Mouse (Mus musculus) hindbrain, postnatal 0 days (tissue): ENCODE data around the gene Stra6. TPM values are rescaled to one million over a fixed set of nuclear protein-coding genes. Genes with fewer than 3 reads are reported as not detected.

Source experiments
- ATAC-seq: fragments of 200-750 bp; cut with Nextera tagmentation; 2 replicates; pipeline ENCODE4 v1.8.0; 2017; ENCODE audit warnings: mild to moderate bottlenecking, moderate TSS enrichment, moderate library complexity
- DNase-seq: peaks from one replicate; pipeline ENCODE4 v3.0.0-alpha.2; 2015; ENCODE audit warnings: low spot score
- H3K27ac ChIP-seq: fragments of 300-500 bp; sonication (generic); 2 replicates; pipeline ENCODE4 v1.5.1; 2014; ENCODE audit warnings: mild to moderate bottlenecking
- H3K27me3 ChIP-seq: fragments of 300-500 bp; sonication (generic); 2 replicates; pipeline ENCODE4 v1.6.1; 2014; ENCODE audit warnings: low read length, mixed read lengths; ENCODE audit not compliant: insufficient read depth
- H3K36me3 ChIP-seq: fragments of 300-500 bp; sonication (generic); 2 replicates; pipeline ENCODE4 v1.6.1; 2014; ENCODE audit warnings: low read length, mixed read lengths; ENCODE audit not compliant: insufficient read depth
- H3K4me1 ChIP-seq: fragments of 300-500 bp; sonication (generic); 2 replicates; pipeline ENCODE4 v1.6.1; 2014; ENCODE audit warnings: antibody characterized with exemption, low read length, mixed read lengths; ENCODE audit not compliant: insufficient read depth
- H3K4me2 ChIP-seq: fragments of 300-500 bp; sonication (generic); 2 replicates; pipeline ENCODE4 v1.6.1; 2014; ENCODE audit warnings: low read depth, mild to moderate bottlenecking, low read length, moderate library complexity, mixed read lengths
- H3K4me3 ChIP-seq: fragments of 300-500 bp; sonication (generic); 2 replicates; pipeline ENCODE4 v1.5.1; 2014; ENCODE audit warnings: low read length
- H3K9ac ChIP-seq: fragments of 300-500 bp; sonication (generic); replicated peaks from 2 replicates; pipeline ENCODE4 v1.6.1; 2014; ENCODE audit warnings: mild to moderate bottlenecking, low read length, moderate library complexity, mixed read lengths
- H3K9me3 ChIP-seq: fragments of 300-500 bp; sonication (generic); 2 replicates; pipeline ENCODE4 v1.6.1; 2016; ENCODE audit warnings: low read length, mixed read lengths
- CTCF ChIP-seq: IDR thresholded peaks from 2 replicates; pipeline ENCODE4 v1.5.1; 2016; ENCODE audit warnings: antibody characterized with exemption, control low read depth, low read depth
- WGBS: fragments of 180-500 bp; shearing (Covaris S2); extraction: QIAGEN DNeasy Blood & Tissue Kit; methylation state at CpG from one replicate; pipeline ENCODE4 v1.1.7; 2014; 5-methylcytosine and 5-hydroxymethylcytosine counted together
- polyA plus RNA-seq: library from polyadenylated mRNA; unstranded; fragments of >200 nt; fragmentation: Nextera tagmentation; extraction: Ambion mirVana; gene quantifications from 2 replicates; pipeline ENCODE4 v1.2.1, GENCODE M21; 2015
- total RNA-seq: library from RNA; depleted of rRNA; stranded (reverse); fragments of >200 nt; gene quantifications from 2 replicates; pipeline ENCODE4 v1.2.3, GENCODE M21; 2014; rRNA removed

The Stra6 gene
- total and polyA plus RNA-seq, 2 experiments from 2014 or later: 7.5 to 19.2 TPM

DNA sequence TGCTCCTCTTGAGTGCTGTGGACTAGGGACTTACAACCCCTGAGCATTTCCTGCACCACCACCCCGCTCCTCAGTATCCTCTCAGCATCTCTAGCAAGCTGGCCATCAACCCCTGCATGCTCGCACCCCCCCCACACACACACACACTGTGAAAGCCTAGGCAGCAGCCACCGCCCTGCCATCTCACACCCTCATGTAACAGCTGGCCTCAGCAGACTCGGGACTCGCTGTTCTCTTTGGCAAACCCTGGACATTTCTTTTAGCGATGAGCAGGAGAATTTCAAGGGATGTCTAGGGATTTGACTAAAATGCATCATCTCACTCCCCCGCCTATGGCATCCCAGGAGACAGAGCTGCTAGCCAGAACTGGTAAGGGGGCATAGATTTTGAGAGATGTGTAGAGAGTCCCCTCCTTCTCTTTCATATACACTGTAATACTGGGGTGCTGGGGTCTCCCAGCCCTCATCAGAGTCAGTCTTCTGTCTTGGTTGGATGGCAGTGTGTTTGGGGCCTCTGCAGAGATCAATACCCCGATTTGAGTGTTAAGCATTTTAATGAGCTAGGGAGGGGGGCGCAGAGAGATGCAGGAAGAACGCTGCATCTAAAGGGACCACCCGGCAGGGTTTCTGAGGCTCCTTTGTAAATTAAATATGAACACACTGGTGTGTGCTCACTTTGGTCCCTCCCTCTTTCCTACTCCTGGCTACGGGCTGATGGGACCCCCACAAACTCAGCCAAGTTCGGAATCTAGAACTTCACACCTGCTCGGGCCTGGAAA, 139.3 kb downstream of the Stra6 start:
- H3K36me3 ChIP-seq: no peaks in the 10 kb centered on the region
- DNase-seq: peak; percentile 38
- TF ChIP-seq CTCF: no peak
- ATAC-seq: no peak
- no peaks in the 10 kb centered on the region for H3K9me3 ChIP-seq
- H3K27me3 ChIP-seq: peaks cover 49% of the 10 kb centered on the region
- peak overlapping the region; percentile 44; the same call in 1 of the 2 replicates for H3K9ac ChIP-seq
- H3K27ac ChIP-seq: peak overlapping the region; percentile 78
- H3K4me1 ChIP-seq: peaks cover 18% of the 10 kb centered on the region; the same call in 1 of the 2 replicates
- WGBS: 7% methylated on average over 14 of the region's 14 CpGs
- peak overlapping the region; percentile 33 for H3K4me3 ChIP-seq
- H3K4me2 ChIP-seq: peak overlapping the region; percentile 49

Other genes starting within 250 kb of the Stra6 start
- 7.7 TPM in 2 replicates for gene Arid3b, start 227.0 kb upstream of the Stra6 start, total RNA-seq
- 4.3 and 4.4 TPM in 2 replicates for gene Arid3b, start 227.0 kb upstream of the Stra6 start, polyA plus RNA-seq
- gene Ubl7, start 152.8 kb upstream of the Stra6 start, total RNA-seq: 96.6 and 116 TPM in 2 replicates
- gene Ubl7, start 152.8 kb upstream of the Stra6 start, polyA plus RNA-seq: 151 and 152 TPM in 2 replicates
- gene Sema7a, start 123.7 kb upstream of the Stra6 start, total RNA-seq: 60.2 and 62.8 TPM in 2 replicates
- gene Sema7a, start 123.7 kb upstream of the Stra6 start, polyA plus RNA-seq: 4.0 and 4.9 TPM in 2 replicates
- 4.1 and 4.3 TPM in 2 replicates for gene Cyp11a1, start 57.4 kb upstream of the Stra6 start, total RNA-seq
- 1.2 and 1.8 TPM in 2 replicates for gene Cyp11a1, start 57.4 kb upstream of the Stra6 start, polyA plus RNA-seq
- gene Ccdc33, start 55.0 kb downstream of the Stra6 start, total RNA-seq: 0.52 and 1.4 TPM in 2 replicates
- 0.75 and 1.2 TPM in 2 replicates for gene Ccdc33, start 55.0 kb downstream of the Stra6 start, polyA plus RNA-seq
- gene Islr, start 140.5 kb downstream of the Stra6 start, total RNA-seq: 57.9 and 72.8 TPM in 2 replicates
- gene Islr, start 140.5 kb downstream of the Stra6 start, polyA plus RNA-seq: 29.9 and 33.5 TPM in 2 replicates
- 293 and 343 TPM in 2 replicates for gene Islr2, start 140.5 kb downstream of the Stra6 start, total RNA-seq
- gene Islr2, start 140.5 kb downstream of the Stra6 start, polyA plus RNA-seq: 15.8 and 19.2 TPM in 2 replicates
- 11.4 and 17.0 TPM in 2 replicates for gene Pml, start 186.0 kb downstream of the Stra6 start, total RNA-seq
- 3.2 and 4.8 TPM in 2 replicates for gene Pml, start 186.0 kb downstream of the Stra6 start, polyA plus RNA-seq
- gene Stoml1, start 189.4 kb downstream of the Stra6 start, total RNA-seq: 145 and 157 TPM in 2 replicates
- gene Stoml1, start 189.4 kb downstream of the Stra6 start, polyA plus RNA-seq: 136 and 141 TPM in 2 replicates
- 11.9 and 13.8 TPM in 2 replicates for gene Loxl1, start 249.4 kb downstream of the Stra6 start, total RNA-seq
- gene Loxl1, start 249.4 kb downstream of the Stra6 start, polyA plus RNA-seq: 9.1 and 9.7 TPM in 2 replicates